ENCODE assay signal across 12 mouse cellular contexts in genomic region chr5:36018366-36018765, GRCm38 (mm10).
DNase-seq lines count a peak whose midpoint lies in the region; ATAC-seq and TF ChIP-seq lines count a peak whose summit lies in the region.
"Had no signal": no experiment of that assay in that cellular context is flagged by ENCODE, and none has a peak within 500 bp of the region (broad histone marks: within the 10 kb centered on the region; RNA-seq: fewer than 3 reads in every experiment).

No protein-coding gene starts in this region.

- no peak overlapping the region for H3K4me2 ChIP-seq in heart, postnatal 0 days (ENCODE audit: low read depth, low read length)
- no peak overlapping the region for H3K4me2 ChIP-seq in midbrain, postnatal 0 days (ENCODE audit: low read depth, low read length, poor library complexity, severe bottlenecking)
- no peak overlapping the region for H3K4me2 ChIP-seq in midbrain, embryonic 11.5 days
- H3K4me2 ChIP-seq: embryonic facial prominence, embryonic 13.5 days; hindbrain, embryonic 15.5 days; midbrain, embryonic 12.5 days had no signal

- H3K27ac ChIP-seq in heart, postnatal 0 days (ENCODE audit: low read depth), result no peak overlapping the region
- no peak overlapping the region for H3K27ac ChIP-seq in midbrain, postnatal 0 days (ENCODE audit: low read depth, low read length)
- no peak overlapping the region for H3K27ac ChIP-seq in midbrain, embryonic 11.5 days (ENCODE audit: low read depth, low read length)
- no peak overlapping the region for H3K27ac ChIP-seq in midbrain, embryonic 10.5 days (replicated peaks)
- H3K27ac ChIP-seq: embryonic facial prominence, embryonic 13.5 days; hindbrain, embryonic 15.5 days; midbrain, embryonic 12.5 days had no signal

- no peaks in the 10 kb centered on the region for H3K36me3 ChIP-seq in heart, postnatal 0 days (replicated peaks; ENCODE audit: control insufficient read depth, insufficient read depth, low read length)
- peaks cover 20% of the 10 kb centered on the region for H3K36me3 ChIP-seq in midbrain, postnatal 0 days (ENCODE audit: insufficient read depth, low read length)
- H3K36me3 ChIP-seq in midbrain, embryonic 11.5 days (ENCODE audit: control insufficient read depth, insufficient read depth, low read length), result no peaks in the 10 kb centered on the region
- H3K36me3 ChIP-seq in midbrain, embryonic 10.5 days, result peaks cover 16% of the 10 kb centered on the region

- 70% methylated on average over 3 of the region's 3 CpGs for WGBS in heart, postnatal 0 days
- WGBS in midbrain, postnatal 0 days, result 84% methylated on average over 3 of the region's 3 CpGs
- 79% methylated on average over 3 of the region's 3 CpGs for whole genome bisulfite sequencing in midbrain, embryonic 11.5 days
- WGBS in midbrain, embryonic 10.5 days, result 86% methylated on average over 3 of the region's 3 CpGs

- TF ChIP-seq EP300 in heart, postnatal 0 days (IDR thresholded peaks at IDR 0.05; ENCODE audit: low read depth), result no peak

- H3K9ac ChIP-seq in heart, postnatal 0 days (replicated peaks; ENCODE audit: low read depth, low read length), result no peak overlapping the region
- H3K9ac ChIP-seq in midbrain, postnatal 0 days (replicated peaks; ENCODE audit: low read length, poor library complexity, severe bottlenecking), result no peak overlapping the region
- no peak overlapping the region for H3K9ac ChIP-seq in midbrain, embryonic 11.5 days (ENCODE audit: low read length)
- H3K9ac ChIP-seq: embryonic facial prominence, embryonic 13.5 days; hindbrain, embryonic 15.5 days; midbrain, embryonic 12.5 days had no signal

- H3K9me3 ChIP-seq in heart, postnatal 0 days (replicated peaks; ENCODE audit: control insufficient read depth, low read length), result no peaks in the 10 kb centered on the region
- no peaks in the 10 kb centered on the region for H3K9me3 ChIP-seq in midbrain, postnatal 0 days (ENCODE audit: low read length)
- no peaks in the 10 kb centered on the region for H3K9me3 ChIP-seq in midbrain, embryonic 11.5 days (ENCODE audit: control insufficient read depth, low read length)
- H3K9me3 ChIP-seq in midbrain, embryonic 10.5 days (replicated peaks), result no peaks in the 10 kb centered on the region
- H3K9me3 ChIP-seq: embryonic facial prominence, embryonic 13.5 days; hindbrain, embryonic 15.5 days; midbrain, embryonic 12.5 days had no signal

- no peak for DNase-seq in heart, postnatal 0 days (ENCODE audit: low spot score)
- DNase-seq in heart, postnatal 36 days, result no peak
- DNase-seq in midbrain, postnatal 0 days (ENCODE audit: low spot score), result no peak
- DNase-seq in midbrain, embryonic 11.5 days (ENCODE audit: low spot score, missing footprints), result no peak
- peak; percentile 35 for DNase-seq in embryo, embryonic 10 days (ENCODE audit: low spot score)
- peak; percentile 48 for DNase-seq in thymus, postnatal 14 days
- DNase-seq in midbrain, embryonic 10.5 days (ENCODE audit: low spot score), result no peak
- DNase-seq: gastrocnemius, postnatal 10 days had no signal

- peak; percentile 58 for TF ChIP-seq CTCF in heart, postnatal 0 days (IDR thresholded peaks at IDR 0.05; ENCODE audit: low read depth)
- peak; percentile 44 for TF ChIP-seq CTCF in midbrain, postnatal 0 days (IDR thresholded peaks at IDR 0.05)

- no peak for ATAC-seq in heart, postnatal 0 days (ENCODE audit: insufficient read depth, low read depth)
- ATAC-seq in midbrain, postnatal 0 days (ENCODE audit: low FRiP score), result no peak
- ATAC-seq in midbrain, embryonic 11.5 days (ENCODE audit: low FRiP score), result no peak
- ATAC-seq in inflammation-experienced regulatory T-cells, adult 6 months, result no peak

- no peaks in the 10 kb centered on the region for H3K4me1 ChIP-seq in heart, postnatal 0 days (ENCODE audit: control insufficient read depth, insufficient read depth)
- H3K4me1 ChIP-seq in midbrain, postnatal 0 days (ENCODE audit: insufficient read depth, low read length), result no peaks in the 10 kb centered on the region
- no peaks in the 10 kb centered on the region for H3K4me1 ChIP-seq in midbrain, embryonic 11.5 days (ENCODE audit: control insufficient read depth, insufficient read depth, low read length)
- H3K4me1 ChIP-seq in midbrain, embryonic 10.5 days, result peaks cover 14% of the 10 kb centered on the region
- H3K4me1 ChIP-seq: embryonic facial prominence, embryonic 13.5 days; hindbrain, embryonic 15.5 days had no signal

- H3K4me3 ChIP-seq in heart, postnatal 0 days (ENCODE audit: low read depth, low read length), result no peak overlapping the region
- H3K4me3 ChIP-seq in midbrain, postnatal 0 days (ENCODE audit: low read depth, low read length), result no peak overlapping the region
- no peak overlapping the region for H3K4me3 ChIP-seq in midbrain, embryonic 11.5 days (ENCODE audit: low read depth, low read length)
- no peak overlapping the region for H3K4me3 ChIP-seq in midbrain, embryonic 10.5 days
- H3K4me3 ChIP-seq: embryonic facial prominence, embryonic 13.5 days; hindbrain, embryonic 15.5 days; midbrain, embryonic 12.5 days had no signal

- H3K27me3 ChIP-seq in heart, postnatal 0 days (ENCODE audit: control insufficient read depth, insufficient read depth, low read length), result no peaks in the 10 kb centered on the region
- no peaks in the 10 kb centered on the region for H3K27me3 ChIP-seq in midbrain, postnatal 0 days (ENCODE audit: insufficient read depth, low read length)
- no peaks in the 10 kb centered on the region for H3K27me3 ChIP-seq in midbrain, embryonic 11.5 days (ENCODE audit: control insufficient read depth, insufficient read depth, low read length)
- no peaks in the 10 kb centered on the region for H3K27me3 ChIP-seq in midbrain, embryonic 10.5 days (ENCODE audit: low read depth, poor library complexity, severe bottlenecking)
- H3K27me3 ChIP-seq: embryonic facial prominence, embryonic 13.5 days; hindbrain, embryonic 15.5 days; midbrain, embryonic 12.5 days had no signal

- intact Hi-C loops in heart, postnatal 36 days (cut with DNase I), result loop anchor here (2.0 kb wide), 1 partner anchor 36 kb away; no protein-coding TSS in a partner anchor

Comparison
In these comparisons a context has a peak if more than half of its experiments do, and no peak if none do; other contexts are left out.
1. DNase-seq: peak in embryo, embryonic 10 days (single experiment) and thymus, postnatal 14 days (single experiment); none in heart, postnatal 0 days (single experiment), heart, postnatal 36 days (0 of 2), midbrain, postnatal 0 days (single experiment), midbrain, embryonic 11.5 days (single experiment) and midbrain, embryonic 10.5 days (single experiment).